Mouse (Mus musculus) left cerebral cortex, postnatal 36 days (tissue): ENCODE measurements around the gene Creb3l4. TPM values are rescaled to one million over a fixed set of nuclear protein-coding genes. Genes with fewer than 3 reads are reported as not detected.

Source experiments
- DNase-seq, 2 experiments: peaks; one replicate each; pipeline ENCODE4 v3.0.0; 2021 to 2022; ENCODE audit warnings: low spot score in 2 of 2, mixed read lengths in 1 of 2
- intact Hi-C: fragments of 180-260 bp; cut with DNase I; formaldehyde crosslinking; loops from one replicate; pipeline ENCODE4 v1.15.1; 2025
- microRNA-seq: library from miRNA; unstranded; fragments of <30 nt; microRNA quantifications from one replicate; pipeline ENCODE4 v1.2.0, GENCODE M21; 2022
- total RNA-seq, 2 experiments: library from RNA; stranded (reverse); gene quantifications; 2 replicates each; pipeline ENCODE4 v1.2.3; 2021

Gene Creb3l4
- total RNA-seq, 2 experiments from 2014 or later, result not detected

DNA sequence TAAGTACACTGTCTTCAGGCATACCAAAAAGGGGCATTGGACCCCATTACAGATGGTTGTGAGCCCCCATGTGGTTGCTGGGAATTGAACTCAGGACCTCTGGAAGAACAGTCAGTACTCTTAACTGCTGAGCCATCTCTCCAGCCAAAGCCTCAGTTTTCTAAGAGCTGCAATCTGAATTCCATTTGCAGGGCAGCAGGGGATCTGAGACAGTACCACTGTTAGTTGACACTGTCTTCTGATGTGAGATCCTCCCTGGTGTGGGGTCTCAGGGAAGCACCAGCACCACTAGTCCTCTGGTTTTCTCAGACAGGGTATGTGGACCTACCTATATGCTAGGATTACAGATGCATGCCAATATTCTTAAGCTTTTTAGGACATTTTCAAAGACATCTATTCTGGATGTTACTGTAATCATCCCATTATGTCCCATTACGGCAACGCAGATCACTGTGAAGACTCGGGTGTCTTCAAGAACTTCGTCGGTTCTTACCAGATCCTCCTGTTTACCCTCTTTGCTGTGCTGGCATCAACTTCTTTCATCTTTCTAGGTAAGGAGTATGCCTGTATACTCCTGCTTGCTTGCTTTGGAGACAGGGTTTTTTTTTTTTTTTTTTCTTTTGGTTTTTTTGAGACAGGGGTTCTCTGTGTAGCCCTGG, 33.3 kb downstream of the Creb3l4 start:
- DNase-seq, result no peak
- intact Hi-C loops, result loop anchor here (5.0 kb wide), 1 partner anchor 37 kb away; the partner anchor contains the start of gene Slc39a1

- intact Hi-C loops, result no loop called here
- no peak for DNase-seq
Measured at GRCm38 (mm10) chr3:90208662-90209061, 34.6 kb downstream of the Creb3l4 start.

DNA sequence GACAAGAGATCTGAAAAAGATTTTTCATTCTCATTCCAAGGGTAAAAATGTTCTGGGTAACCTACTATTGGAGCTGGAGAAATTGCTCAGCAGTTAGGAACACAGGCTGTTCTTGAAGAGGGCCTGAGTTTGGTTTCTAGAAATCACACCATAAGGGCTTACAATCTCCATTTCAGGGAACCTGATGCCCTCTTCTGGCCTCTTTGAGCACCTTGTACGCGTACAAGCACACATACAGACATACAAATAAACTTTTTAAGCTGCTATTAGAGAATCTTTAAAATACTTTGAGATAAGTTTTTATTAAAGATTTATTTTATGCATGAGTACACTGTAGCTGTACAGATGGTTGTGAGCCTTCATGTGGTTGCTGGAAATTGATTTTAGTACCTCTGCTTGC, 38.7 kb downstream of the Creb3l4 start:
- no peak for DNase-seq
- intact Hi-C loops, result no loop called here

GRCm38 (mm10) chr3:90203619-90204018, 39.7 kb downstream of the Creb3l4 start:
- no peak for DNase-seq
- intact Hi-C loops, result no loop called here

DNA sequence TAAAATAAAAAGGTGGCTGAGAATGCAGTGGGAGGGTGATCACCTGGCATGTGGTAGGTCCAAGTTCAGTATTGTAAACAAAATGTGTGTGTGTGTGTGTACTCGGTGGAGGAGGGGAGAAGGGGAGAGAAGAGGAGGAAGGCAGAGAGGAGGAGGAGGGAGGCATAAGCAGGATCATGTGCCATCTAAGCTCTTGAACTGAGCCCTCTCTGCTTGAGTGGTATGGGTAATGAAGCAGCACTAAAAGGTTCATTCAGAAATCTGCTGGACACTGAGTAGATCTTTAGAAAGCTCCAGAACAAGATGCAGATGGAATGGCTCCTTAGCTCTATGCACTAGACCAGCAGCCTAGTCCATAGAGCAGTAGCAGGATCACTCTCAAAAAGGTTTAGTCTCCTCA, 40.4 kb downstream of the Creb3l4 start:
- DNase-seq, result no peak

DNA sequence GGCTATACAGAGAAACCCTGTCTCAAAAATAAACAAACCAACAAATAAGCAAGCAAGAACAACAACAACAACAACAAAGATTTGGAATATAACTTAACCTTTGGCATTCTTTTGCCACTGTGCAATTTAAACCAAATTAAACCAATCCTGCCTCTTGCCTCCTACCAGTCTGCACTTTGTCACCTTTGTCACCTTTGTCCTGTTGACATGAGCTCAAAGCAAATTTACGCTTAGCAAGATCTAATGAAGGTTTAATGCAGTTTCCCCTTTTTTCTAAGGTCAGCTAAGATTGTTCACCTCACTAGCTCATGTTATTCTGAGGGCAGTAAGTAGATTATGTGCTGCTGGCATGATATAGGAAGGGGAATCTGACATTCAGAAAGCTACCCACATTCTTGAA, 45.8 kb downstream of the Creb3l4 start:
- no peak for DNase-seq
- intact Hi-C loops, result no loop called here

More for the DNA sequence above, 40.4 kb downstream of the Creb3l4 start:
- intact Hi-C loops, result no loop called here

- intact Hi-C loops, result no loop called here
Measured at GRCm38 (mm10) chr3:90195644-90196043, 47.7 kb downstream of the Creb3l4 start.

DNA sequence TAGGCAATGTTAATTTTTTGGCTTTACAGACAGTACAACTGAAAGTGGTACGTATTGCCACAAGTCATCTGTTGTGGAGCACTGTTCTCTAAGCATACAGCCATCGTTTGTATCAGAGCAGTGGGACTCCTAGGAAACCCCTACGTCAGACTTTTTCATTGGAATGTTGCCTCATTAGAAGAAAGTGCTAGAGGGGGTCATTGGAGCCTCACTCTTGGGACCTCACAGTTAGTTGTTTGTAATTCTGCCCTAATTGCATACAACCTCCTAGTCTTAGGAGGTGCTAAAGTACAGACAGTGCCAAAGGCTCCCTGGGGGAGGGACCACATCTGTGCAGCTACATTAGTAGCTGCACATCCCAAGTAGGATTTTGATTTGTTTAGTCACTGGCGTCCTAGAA, 48.6 kb downstream of the Creb3l4 start:
- intact Hi-C loops, result no loop called here
- DNase-seq, result no peak

More at GRCm38 (mm10) chr3:90195644-90196043, 47.7 kb downstream of the Creb3l4 start:
- no peak for DNase-seq

DNA sequence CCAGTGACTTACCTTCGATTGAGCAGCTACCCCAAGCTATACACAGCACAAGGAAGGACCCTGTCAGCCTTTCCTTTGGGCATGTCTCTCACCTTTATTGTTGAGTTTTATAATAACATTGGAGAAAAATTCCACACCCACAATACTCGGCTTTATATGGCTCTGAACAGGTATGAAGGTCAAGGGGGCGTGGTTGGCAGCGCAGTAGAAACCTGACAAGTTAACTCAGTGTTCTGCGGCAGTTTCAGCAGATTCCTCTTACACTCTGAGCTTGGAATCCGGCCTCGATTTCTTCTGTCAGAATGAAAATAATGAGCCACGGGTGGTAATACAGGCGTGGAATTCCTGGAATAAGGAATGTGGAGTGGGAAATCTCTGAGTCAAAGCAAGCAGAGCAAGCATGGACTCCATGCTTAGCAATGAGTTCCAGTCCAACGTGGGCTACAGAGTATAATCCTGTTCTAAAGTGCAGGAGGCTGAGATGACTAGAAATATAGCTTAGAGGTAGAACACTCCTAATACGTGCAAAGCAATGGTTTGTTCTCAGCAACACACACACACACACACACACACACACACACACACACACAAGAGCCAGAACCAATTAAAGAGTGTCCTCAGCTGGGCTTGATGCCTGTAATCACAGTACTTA, 52.3 kb downstream of the Creb3l4 start:
- no peak for DNase-seq
- intact Hi-C loops, result no loop called here

Small RNAs within 50 kb of the gene (microRNA-seq; reads per million reads assigned to microRNA genes)
- not detected for gene Mir7012

Other genes with a start within 250 kb of the Creb3l4 start
- gene Hax1, start 244.7 kb downstream of the Creb3l4 start, total RNA-seq, result 10 to 100 TPM; 79.4 to 87.6 TPM
- 10 to 100 TPM; 91.4 to 93.6 TPM for gene 4933434E20Rik, start 191.9 kb downstream of the Creb3l4 start, total RNA-seq
- 100 to 1,000 TPM; 165 to 202 TPM for gene Ubap2l, start 190.9 kb downstream of the Creb3l4 start, total RNA-seq
- gene Tpm3, start 170.9 kb downstream of the Creb3l4 start, total RNA-seq, result 100 to 1,000 TPM; 178 to 184 TPM
- gene Nup210l, start 139.4 kb downstream of the Creb3l4 start, total RNA-seq, result under 1 TPM; 0.32 to 0.43 TPM
- gene Rps27, start 29.9 kb downstream of the Creb3l4 start, total RNA-seq, result 100 to 1,000 TPM; 834 to 845 TPM
- gene Rab13, start 29.8 kb downstream of the Creb3l4 start, total RNA-seq, result 1 to 10 TPM; 5.7 to 6.5 TPM
- 10 to 100 TPM; 45.0 to 45.3 TPM for gene Jtb, start 11.9 kb downstream of the Creb3l4 start, total RNA-seq
- 10 to 100 TPM; 45.8 to 51.9 TPM for gene Slc39a1, start 4.7 kb upstream of the Creb3l4 start, total RNA-seq
- gene Crtc2, start 10.7 kb upstream of the Creb3l4 start, total RNA-seq, result 10 to 100 TPM; 34.1 to 38.1 TPM
- 10 to 100 TPM; 34.8 to 39.8 TPM for gene Dennd4b, start 21.7 kb upstream of the Creb3l4 start, total RNA-seq
- 10 to 100 TPM; 85.1 to 97.8 TPM for gene Gatad2b, start 49.7 kb upstream of the Creb3l4 start, total RNA-seq
- 1 to 10 TPM; 4.8 to 6.2 TPM for gene Slc27a3, start 146.4 kb upstream of the Creb3l4 start, total RNA-seq
- gene Ints3, start 190.1 kb upstream of the Creb3l4 start, total RNA-seq, result 10 to 100 TPM; 57.6 to 70.1 TPM
- 1 to 10 TPM; 2.5 to 4.2 TPM for gene Npr1, start 222.4 kb upstream of the Creb3l4 start, total RNA-seq
- 10 to 100 TPM; 73.5 to 82.2 TPM for gene Ilf2, start 232.6 kb upstream of the Creb3l4 start, total RNA-seq
- gene Snapin, start 247.5 kb upstream of the Creb3l4 start, total RNA-seq, result 10 to 100 TPM; 52.8 to 54.7 TPM